Mouse (Mus musculus) spleen, adult 2 months (tissue): ENCODE data around the gene Clta.

ENCODE experiments used
- CTCF ChIP-seq: fragments of 200-500 bp; IDR thresholded peaks from 2 replicates; pipeline ENCODE4 v1.5.1; 2011; ENCODE audit warnings: mild to moderate bottlenecking, inconsistent platforms; ENCODE audit not compliant: insufficient read depth, insufficient read length, insufficient replicate concordance; ENCODE audit errors: extremely low read depth
- POLR2A ChIP-seq: fragments of 200-500 bp; IDR thresholded peaks from 2 replicates; pipeline ENCODE4 v1.6.1; 2011; ENCODE audit warnings: low read depth, low read length, inconsistent platforms

- no peak for TF ChIP-seq CTCF
- TF ChIP-seq POLR2A = no peak
Measured at GRCm38 (mm10) chr4:43960207-43960606, 44.0 kb upstream of the Clta start.
